Mouse (Mus musculus) granulocyte monocyte progenitor cell, adult 5-6 weeks (primary cell): ENCODE measurements around the gene Kcnip4. TPM values are rescaled to one million over a fixed set of nuclear protein-coding genes. Genes with fewer than 3 reads are reported as not detected.

Experiments
- ATAC-seq: replicated peaks from 2 replicates; pipeline ENCODE4 v1.8.0; 2016; ENCODE audit warnings: mild to moderate bottlenecking, moderate TSS enrichment, inconsistent platforms; ENCODE audit not compliant: poor library complexity, severe bottlenecking
- total RNA-seq, 2 experiments: library from RNA; stranded (forward) in 1 of 2; stranded (reverse) in 1 of 2; fragments of 200-712, 200-1000 nt in 1 of 2; fragments of >200 nt in 1 of 2; fragmentation: Nextera tagmentation in 1 of 2; gene quantifications; 2 replicates each; pipeline ENCODE4 v1.2.3; 2014 to 2017

Gene Kcnip4
- total RNA-seq, 2 experiments from 2014 or later: not detected

DNA sequence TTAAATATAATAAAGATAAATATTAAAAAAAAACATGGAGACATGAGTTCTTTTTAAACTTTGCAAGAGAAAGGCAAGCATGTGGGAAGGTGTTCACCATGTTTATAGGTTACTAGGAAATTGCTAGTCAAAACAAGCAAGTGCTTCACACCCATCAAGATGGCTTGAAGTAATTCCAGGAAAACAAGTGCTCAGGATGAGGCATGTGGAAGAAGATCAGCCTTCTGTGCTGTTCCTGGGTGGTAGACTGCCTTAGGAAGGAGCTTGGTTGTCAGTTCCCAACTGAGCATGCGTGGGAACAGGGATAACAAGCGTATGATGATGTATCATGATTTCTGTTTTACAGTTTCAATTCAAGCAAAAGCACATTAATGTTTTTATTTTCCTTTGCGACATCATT lies 891.1 kb downstream of the Kcnip4 start:
- ATAC-seq: no peak

DNA sequence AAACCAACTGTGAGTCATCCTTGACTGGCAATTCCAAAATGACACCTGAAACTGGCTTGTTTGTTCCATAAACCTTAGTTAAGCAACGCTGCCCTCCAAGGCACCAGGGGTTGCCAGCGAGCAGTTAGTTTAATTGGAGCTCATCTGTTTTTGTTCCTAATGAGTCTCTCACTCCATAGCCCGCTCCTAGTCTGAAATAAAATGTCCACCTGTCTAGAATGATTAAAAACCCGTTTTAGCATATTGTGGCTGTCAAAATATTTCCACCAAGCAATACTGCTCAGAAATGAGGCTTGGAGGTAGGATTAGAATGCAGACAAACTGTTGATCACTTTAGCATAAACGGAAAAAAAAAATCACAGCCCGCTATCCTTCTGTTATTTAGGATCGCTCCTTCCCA lies 901.3 kb downstream of the Kcnip4 start:
- ATAC-seq: no peak

- ATAC-seq: no peak
Observed at GRCm38 (mm10) chr5:48606916-48607315, 917.8 kb downstream of the Kcnip4 start.

DNA sequence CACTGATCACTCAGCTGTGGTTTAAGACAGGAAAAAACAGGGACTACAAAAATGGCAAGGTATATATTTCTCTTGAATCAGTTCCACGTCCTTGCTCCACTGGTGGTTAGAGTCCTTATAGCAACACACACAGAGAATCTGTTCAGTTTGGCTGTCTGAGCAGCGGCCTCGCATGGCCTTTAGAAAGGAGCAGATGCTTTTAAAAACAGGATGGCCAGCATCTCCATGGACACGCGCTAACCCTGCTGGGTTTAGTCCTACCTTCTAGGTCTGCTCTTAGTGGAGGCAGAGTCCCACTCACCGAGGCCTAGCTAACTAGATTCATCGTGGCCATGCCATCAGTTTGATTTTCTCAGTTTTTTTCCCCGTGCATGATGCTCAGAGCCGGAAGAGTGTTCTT lies 918.4 kb downstream of the Kcnip4 start:
- ATAC-seq: no peak

DNA sequence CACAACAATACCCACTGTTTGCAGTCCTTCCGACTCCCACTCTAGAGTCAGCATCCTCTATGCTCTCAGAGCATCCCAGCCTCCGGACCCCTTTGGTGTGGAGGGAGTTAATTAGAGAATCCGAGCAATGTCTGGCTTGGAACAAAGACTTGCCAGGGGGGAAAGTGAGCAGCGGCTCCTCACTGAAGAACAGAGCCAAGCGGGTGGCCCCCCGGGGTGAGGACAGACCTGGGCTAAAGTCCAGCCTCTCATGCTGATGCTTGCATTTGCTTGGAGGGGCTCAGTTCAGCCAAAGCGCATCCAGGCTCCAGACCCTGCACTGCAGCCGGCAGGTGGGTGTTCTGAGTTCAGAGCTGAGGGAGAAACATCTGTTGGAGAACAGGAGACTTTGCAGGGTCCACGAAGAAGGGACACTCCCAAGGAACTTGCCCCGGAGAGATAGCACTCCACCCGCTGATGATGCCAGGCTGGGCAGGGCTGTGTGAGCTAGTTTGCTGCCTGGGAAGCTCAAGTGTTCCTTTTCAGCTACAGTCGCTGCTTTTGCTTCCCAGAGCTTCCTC lies 925.1 kb downstream of the Kcnip4 start:
- ATAC-seq: no peak

- ATAC-seq: no peak
Observed at GRCm38 (mm10) chr5:48588014-48588413, 936.7 kb downstream of the Kcnip4 start.

DNA sequence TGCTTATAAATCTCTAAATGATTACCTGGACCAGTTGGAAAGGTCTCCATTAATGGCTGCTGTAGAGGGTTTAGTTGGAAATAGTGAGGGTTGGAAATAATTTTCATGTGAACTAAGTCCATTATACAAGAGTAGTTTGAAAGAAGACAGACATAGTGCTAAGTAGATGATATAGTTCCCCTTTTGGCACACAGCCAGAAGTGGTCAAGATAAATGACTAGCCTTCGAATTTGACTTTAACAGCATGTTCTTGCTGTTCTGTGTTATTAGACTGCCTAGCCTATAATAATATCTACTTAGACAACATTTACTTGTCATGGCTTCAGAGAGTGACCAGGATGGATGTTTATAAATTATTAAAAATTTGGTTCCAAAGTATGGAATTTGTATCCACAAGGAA lies 941.3 kb downstream of the Kcnip4 start:
- ATAC-seq: no peak

DNA sequence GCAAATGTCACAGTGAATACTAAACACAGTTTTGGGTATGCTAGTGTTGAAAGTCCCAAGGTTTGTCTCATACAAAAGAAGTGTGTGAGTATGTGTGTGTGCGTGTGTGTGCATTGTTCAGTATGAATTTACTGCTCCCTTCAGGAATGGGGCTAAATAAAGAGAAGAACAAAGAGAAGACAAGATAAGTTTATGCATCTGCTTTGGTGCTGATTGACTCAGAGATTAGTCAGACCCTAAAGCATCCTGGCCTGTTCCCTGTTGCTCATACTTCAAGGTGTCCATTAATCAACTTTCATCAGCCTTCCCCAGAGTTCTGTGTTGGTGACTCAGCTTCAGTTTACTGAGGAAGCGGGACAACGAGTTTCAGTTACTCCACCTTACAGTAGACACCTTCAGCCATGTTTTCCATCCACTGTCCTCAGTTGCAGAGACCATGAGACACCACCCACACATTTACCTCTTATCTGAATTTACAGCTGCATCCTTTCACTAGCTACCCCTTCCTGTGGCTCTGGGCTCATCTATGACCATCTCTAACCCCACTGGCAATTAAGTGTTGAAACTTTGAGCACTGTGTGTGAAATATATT lies 960.6 kb downstream of the Kcnip4 start:
- ATAC-seq: no peak

- no peak for ATAC-seq
Observed at GRCm38 (mm10) chr5:48551753-48552152, 973.0 kb downstream of the Kcnip4 start.

DNA sequence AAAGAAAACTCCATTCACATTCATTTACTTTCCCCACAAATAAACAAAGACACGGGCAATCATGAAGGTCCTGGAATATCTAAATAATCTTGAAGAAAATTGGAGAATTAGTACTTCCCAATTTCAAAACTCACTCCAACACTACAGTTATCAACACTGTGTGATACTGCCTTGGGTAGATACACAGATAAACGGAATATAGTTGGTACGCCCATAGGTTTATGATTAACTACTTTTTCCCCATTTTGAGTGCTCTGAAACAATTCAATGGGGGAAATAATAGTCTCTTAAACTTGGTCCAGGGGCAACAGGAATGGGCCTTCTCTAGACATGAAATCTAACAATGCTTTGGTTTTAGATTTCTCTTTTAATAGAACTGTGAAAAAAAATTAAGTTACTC lies 978.9 kb downstream of the Kcnip4 start:
- no peak for ATAC-seq

GRCm38 (mm10) chr5:48544784-48545734 lies 979.6 kb downstream of the Kcnip4 start:
- no peak for ATAC-seq

DNA sequence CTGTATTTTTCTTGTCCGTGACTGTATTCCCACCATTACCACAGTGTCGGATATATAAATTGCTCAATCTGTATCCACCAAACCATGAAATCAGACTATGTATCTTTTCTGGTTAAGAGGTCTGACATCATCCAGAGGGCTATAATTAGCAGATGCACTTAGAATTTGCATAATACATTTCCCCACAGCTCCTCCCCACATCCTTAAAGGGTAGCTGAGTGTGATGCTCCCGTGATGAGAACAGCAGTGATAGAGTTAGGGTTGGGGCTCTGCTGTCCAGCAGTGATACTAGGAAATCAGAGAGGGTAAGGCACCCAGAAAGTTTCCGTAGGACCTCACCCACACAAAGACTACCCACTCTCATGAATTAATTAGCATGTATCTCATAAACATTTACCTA lies 1006.7 kb downstream of the Kcnip4 start:
- no peak for ATAC-seq

- ATAC-seq: no peak
Observed at GRCm38 (mm10) chr5:48513354-48513753, 1011.4 kb downstream of the Kcnip4 start.

GRCm38 (mm10) chr5:48511357-48511756 lies 1013.4 kb downstream of the Kcnip4 start:
- no peak for ATAC-seq

GRCm38 (mm10) chr5:48510241-48510640 lies 1014.5 kb downstream of the Kcnip4 start:
- ATAC-seq: no peak

GRCm38 (mm10) chr5:48509194-48509930 lies 1015.3 kb downstream of the Kcnip4 start:
- no peak for ATAC-seq

GRCm38 (mm10) chr5:48503094-48503493 lies 1021.6 kb downstream of the Kcnip4 start:
- ATAC-seq: no peak

GRCm38 (mm10) chr5:48502442-48502841 lies 1022.3 kb downstream of the Kcnip4 start:
- no peak for ATAC-seq

GRCm38 (mm10) chr5:48500204-48500603 lies 1024.5 kb downstream of the Kcnip4 start:
- ATAC-seq: no peak

DNA sequence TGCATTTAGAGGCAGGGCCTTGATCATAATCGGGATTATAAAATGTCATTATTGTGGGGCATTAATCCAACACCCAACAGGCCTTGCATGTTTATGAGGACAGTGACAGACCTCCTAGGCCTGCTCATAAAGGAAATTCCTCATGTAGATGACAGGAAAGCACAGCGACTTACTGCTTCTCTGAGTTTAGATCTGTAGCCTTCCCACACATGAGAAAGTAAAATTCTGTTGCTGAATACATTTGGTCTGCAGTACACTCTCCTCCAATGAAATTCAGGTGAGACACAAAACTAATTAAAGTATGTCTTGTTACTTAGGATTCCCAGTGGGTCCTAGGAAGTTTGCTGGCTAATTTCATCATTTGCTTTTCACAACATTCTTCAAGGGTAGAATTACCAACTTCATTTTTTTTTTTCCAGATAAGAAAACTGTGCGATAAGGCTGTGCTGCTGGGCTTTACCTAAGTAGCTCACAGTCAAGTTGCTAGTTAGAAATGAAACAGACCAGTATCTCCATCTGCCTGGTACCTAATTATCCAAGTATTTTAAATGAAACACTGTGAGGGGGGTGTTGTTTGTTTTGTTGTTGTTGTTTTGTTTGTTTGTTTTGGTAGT lies 1033.7 kb downstream of the Kcnip4 start:
- ATAC-seq: no peak
